Mouse (Mus musculus): Measurements from ENCODE around the gene Dcaf1. TPM values are rescaled to one million over a fixed set of nuclear protein-coding genes. Genes with fewer than 3 reads are reported as not detected.

Gene Dcaf1
- polyA plus RNA-seq, 1 experiment from 2014 or later: 5.2 TPM

- Histone ChIP-seq H3K9ac (ENCODE audit: low read depth, low read length) (no peak overlapping the region), H3K27me3 (replicated peaks; ENCODE audit: control insufficient read depth, insufficient read depth, low read length) (no peaks in the 10 kb centered on the region), H3K4me3 (ENCODE audit: low read depth, low read length) (no peak overlapping the region), H3K4me1 (replicated peaks; ENCODE audit: control insufficient read depth, insufficient read depth, low read length) (no peaks in the 10 kb centered on the region), H3K4me2 (replicated peaks; ENCODE audit: low read depth) (no peak overlapping the region), H3K27ac (ENCODE audit: low read depth, low read length) (no peak overlapping the region), H3K9me3 (ENCODE audit: control insufficient read depth) (no peaks in the 10 kb centered on the region), H3K36me3 (ENCODE audit: control insufficient read depth, insufficient read depth) (peaks cover 61% of the 10 kb centered on the region)
- 79% methylated on average over 3 of the region's 3 CpGs for WGBS
- TF ChIP-seq CTCF (IDR thresholded peaks at IDR 0.05; ENCODE audit: low read depth): 0 out of 2 replicates have a peak, but pooled peaks have one; percentile 18
- ATAC-seq: no peak
Measured at GRCm38 (mm10) chr9:106856664-106857063, 35.0 kb downstream of the Dcaf1 start.

GRCm38 (mm10) chr9:106858036-106858435 is 36.4 kb downstream of the Dcaf1 start:
- H3K27ac ChIP-seq (ENCODE audit: low read depth, low read length): no peak overlapping the region
- ATAC-seq: no peak
- no peak for TF ChIP-seq CTCF (IDR thresholded peaks at IDR 0.05; ENCODE audit: low read depth)
- H3K9me3 ChIP-seq (ENCODE audit: control insufficient read depth): no peaks in the 10 kb centered on the region
- 87% methylated on average over 11 of the region's 11 CpGs for WGBS
- no peaks in the 10 kb centered on the region for H3K4me1 ChIP-seq (replicated peaks; ENCODE audit: control insufficient read depth, insufficient read depth, low read length)
- peaks cover 68% of the 10 kb centered on the region for H3K36me3 ChIP-seq (ENCODE audit: control insufficient read depth, insufficient read depth)
- no peak overlapping the region for H3K9ac ChIP-seq (ENCODE audit: low read depth, low read length)
- H3K4me3 ChIP-seq (ENCODE audit: low read depth, low read length): no peak overlapping the region
- no peaks in the 10 kb centered on the region for H3K27me3 ChIP-seq (replicated peaks; ENCODE audit: control insufficient read depth, insufficient read depth, low read length)
- no peak overlapping the region for H3K4me2 ChIP-seq (replicated peaks; ENCODE audit: low read depth)

DNA sequence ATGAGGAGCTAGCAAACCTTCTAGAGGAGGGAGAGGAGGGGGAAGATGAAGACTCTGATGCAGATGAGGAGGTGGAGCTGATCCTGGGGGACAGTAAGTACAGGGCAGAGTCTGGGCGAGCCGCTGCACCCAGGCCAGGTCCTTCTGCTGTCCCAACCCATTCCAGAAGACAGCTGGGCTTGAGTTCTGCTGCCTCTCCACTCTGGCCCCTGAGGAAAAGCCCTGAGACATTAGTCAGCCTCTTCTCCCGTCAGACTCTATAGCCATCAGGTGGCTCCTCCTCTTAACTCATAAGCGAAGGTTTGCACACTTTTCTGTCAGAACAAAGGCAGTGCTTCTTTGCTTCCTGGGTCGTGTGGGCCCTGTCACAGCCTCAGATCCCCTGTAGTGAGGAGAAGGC is 52.5 kb downstream of the Dcaf1 start:
- Histone ChIP-seq H3K36me3 (ENCODE audit: control insufficient read depth, insufficient read depth) (peaks cover 50% of the 10 kb centered on the region), H3K9me3 (ENCODE audit: control insufficient read depth) (no peaks in the 10 kb centered on the region), H3K9ac (ENCODE audit: low read depth, low read length) (peak overlapping the region; percentile 1; the same call in 1 of the 2 replicates), H3K27me3 (replicated peaks; ENCODE audit: control insufficient read depth, insufficient read depth, low read length) (no peaks in the 10 kb centered on the region), H3K4me1 (replicated peaks; ENCODE audit: control insufficient read depth, insufficient read depth, low read length) (no peaks in the 10 kb centered on the region), H3K4me2 (replicated peaks; ENCODE audit: low read depth) (no peak overlapping the region), H3K4me3 (ENCODE audit: low read depth, low read length) (no peak overlapping the region), H3K27ac (ENCODE audit: low read depth, low read length) (no peak overlapping the region)
- TF ChIP-seq CTCF (IDR thresholded peaks at IDR 0.05; ENCODE audit: low read depth): no peak
- ATAC-seq: no peak
- 85% methylated on average over 5 of the region's 5 CpGs for WGBS

DNA sequence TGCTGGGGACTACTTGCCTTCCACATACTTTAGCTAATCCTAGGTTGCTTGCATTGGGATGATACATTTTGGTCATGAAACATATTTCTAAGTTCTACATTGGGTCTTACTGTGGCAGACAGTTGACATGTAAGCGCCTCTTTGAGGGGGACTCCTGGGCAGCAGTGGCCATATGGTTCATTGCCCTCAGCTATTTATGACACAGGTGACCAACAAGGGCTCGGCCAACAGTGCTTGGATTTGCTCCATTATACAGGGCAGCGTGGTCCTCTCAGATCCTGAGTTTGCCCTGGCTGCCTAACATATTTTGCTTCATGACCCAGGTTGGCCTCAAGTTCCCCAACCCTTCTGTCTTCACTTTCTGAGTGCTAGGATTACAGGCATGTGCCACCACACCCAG is 55.0 kb downstream of the Dcaf1 start:
- Histone ChIP-seq H3K9ac (ENCODE audit: low read depth, low read length) (no peak overlapping the region), H3K27ac (ENCODE audit: low read depth, low read length) (no peak overlapping the region), H3K4me2 (replicated peaks; ENCODE audit: low read depth) (no peak overlapping the region), H3K9me3 (ENCODE audit: control insufficient read depth) (no peaks in the 10 kb centered on the region), H3K4me3 (ENCODE audit: low read depth, low read length) (no peak overlapping the region), H3K4me1 (replicated peaks; ENCODE audit: control insufficient read depth, insufficient read depth, low read length) (no peaks in the 10 kb centered on the region), H3K36me3 (ENCODE audit: control insufficient read depth, insufficient read depth) (peaks cover 61% of the 10 kb centered on the region), H3K27me3 (replicated peaks; ENCODE audit: control insufficient read depth, insufficient read depth, low read length) (no peaks in the 10 kb centered on the region)
- ATAC-seq: no peak
- 80% methylated on average over 3 of the region's 3 CpGs for WGBS
- TF ChIP-seq CTCF (IDR thresholded peaks at IDR 0.05; ENCODE audit: low read depth): no peak

- no peak overlapping the region; the same call in 1 of the 2 replicates for H3K27ac ChIP-seq (ENCODE audit: low read depth, low read length)
- no peaks in the 10 kb centered on the region for H3K9me3 ChIP-seq (ENCODE audit: control insufficient read depth)
- peaks cover 56% of the 10 kb centered on the region for H3K36me3 ChIP-seq (ENCODE audit: control insufficient read depth, insufficient read depth)
- ATAC-seq: no peak
- no peak overlapping the region for H3K4me3 ChIP-seq (ENCODE audit: low read depth, low read length)
- no peak for TF ChIP-seq CTCF (IDR thresholded peaks at IDR 0.05; ENCODE audit: low read depth)
- H3K4me2 ChIP-seq (replicated peaks; ENCODE audit: low read depth): no peak overlapping the region
- 0 out of 2 replicates have a peak, but pooled peaks cover 2% of the 10 kb centered on the region for H3K4me1 ChIP-seq (replicated peaks; ENCODE audit: control insufficient read depth, insufficient read depth, low read length)
- no peaks in the 10 kb centered on the region for H3K27me3 ChIP-seq (replicated peaks; ENCODE audit: control insufficient read depth, insufficient read depth, low read length)
- 81% methylated on average over 4 of the region's 4 CpGs for WGBS
- no peak overlapping the region for H3K9ac ChIP-seq (ENCODE audit: low read depth, low read length)
Measured at GRCm38 (mm10) chr9:106879471-106879870, 57.8 kb downstream of the Dcaf1 start.

DNA sequence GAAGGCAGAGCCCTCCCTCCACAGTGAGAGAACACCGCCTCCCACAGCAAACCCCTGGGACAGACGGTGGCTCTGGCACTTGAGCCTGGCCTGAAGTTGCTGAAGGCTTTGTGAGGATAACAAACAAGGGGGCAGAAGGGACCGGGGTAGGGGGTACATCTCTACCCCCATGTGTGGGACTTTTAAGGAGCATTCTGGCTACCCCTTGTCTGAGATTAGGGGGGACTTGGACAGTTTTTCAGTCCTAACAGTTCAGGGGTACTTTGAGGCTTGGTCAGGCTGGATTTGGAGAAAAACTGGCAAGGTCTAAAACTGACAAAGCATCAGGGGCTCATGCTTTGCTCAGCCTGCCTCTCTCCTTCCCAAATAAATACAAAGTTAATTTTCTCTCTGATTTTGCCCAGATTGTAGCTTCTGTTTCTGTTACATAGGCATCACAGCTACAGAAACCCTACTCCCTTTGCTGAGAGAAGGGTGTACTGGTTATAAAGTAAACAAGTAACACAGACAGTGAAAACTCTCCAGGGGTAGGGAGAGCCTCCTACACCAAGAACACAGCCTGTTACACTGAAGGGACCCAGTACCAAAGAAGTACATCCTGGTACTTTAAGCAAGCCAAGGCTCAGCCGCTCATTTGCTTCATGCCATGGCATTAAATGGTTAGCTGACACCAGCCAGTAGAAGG is 59.5 kb downstream of the Dcaf1 start:
- Histone ChIP-seq H3K36me3 (ENCODE audit: control insufficient read depth, insufficient read depth) (peaks cover 41% of the 10 kb centered on the region), H3K4me1 (replicated peaks; ENCODE audit: control insufficient read depth, insufficient read depth, low read length) (0 out of 2 replicates have a peak, but pooled peaks cover 8% of the 10 kb centered on the region), H3K27ac (ENCODE audit: low read depth, low read length) (no peak overlapping the region), H3K27me3 (replicated peaks; ENCODE audit: control insufficient read depth, insufficient read depth, low read length) (no peaks in the 10 kb centered on the region), H3K4me2 (replicated peaks; ENCODE audit: low read depth) (no peak overlapping the region), H3K4me3 (ENCODE audit: low read depth, low read length) (no peak overlapping the region), H3K9me3 (ENCODE audit: control insufficient read depth) (no peaks in the 10 kb centered on the region), H3K9ac (ENCODE audit: low read depth, low read length) (no peak overlapping the region)
- no peak for ATAC-seq
- WGBS: 59% methylated on average over 4 of the region's 4 CpGs
- TF ChIP-seq CTCF (IDR thresholded peaks at IDR 0.05; ENCODE audit: low read depth): no peak

All from intestine, postnatal 0 days (tissue).